Mouse (Mus musculus): ENCODE data around the gene Bclaf3.

DNA sequence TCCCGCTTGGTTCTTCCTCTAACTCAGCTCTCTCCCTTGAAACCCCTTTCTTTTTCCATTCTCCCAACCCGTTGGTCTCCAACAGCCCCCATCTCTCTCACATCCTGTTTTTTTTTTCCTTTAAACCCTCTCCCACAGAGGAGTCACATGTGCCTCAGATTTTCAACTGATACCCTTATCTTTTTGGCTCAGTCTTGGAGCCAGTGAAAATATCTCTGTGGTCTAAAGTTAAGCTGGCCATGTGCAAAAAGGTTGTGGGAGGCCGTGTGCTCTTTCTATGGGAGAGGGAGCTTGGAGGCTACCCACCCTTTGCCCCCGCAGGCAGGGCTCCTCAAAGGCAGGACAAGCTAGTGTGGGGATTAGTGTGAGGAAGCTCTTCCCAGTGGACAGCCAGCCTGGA is 113.5 kb downstream of the Bclaf3 start:
- TF ChIP-seq POLR2A (IDR thresholded peaks at IDR 0.05; ENCODE audit: borderline replicate concordance, extremely low read depth, low read depth, low read length), result no peak
- TF ChIP-seq CTCF (IDR thresholded peaks at IDR 0.05; ENCODE audit: insufficient read depth, low read length), result no peak

All from lung, adult 2 months (tissue).